In the genomic region with DNA sequence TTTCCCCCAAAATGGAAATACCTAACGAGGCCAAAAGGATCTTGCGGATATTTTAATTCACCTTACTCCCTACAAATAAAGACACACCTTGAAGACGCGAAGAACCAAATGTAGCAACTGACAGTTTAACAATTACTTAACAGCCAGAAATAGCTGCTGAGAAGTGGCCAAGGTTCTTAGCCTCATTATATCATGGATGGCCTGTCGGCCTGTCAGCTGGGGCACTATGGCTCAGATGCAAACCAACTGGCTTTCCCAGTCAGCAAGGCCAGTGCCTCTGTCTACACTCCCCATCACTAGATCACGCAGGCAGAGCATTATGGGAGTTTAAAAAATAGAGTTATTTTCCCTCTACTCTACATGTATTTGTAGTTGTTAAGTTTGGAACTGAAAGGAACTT, we compare ENCODE assay signal across 24 mouse cellular contexts.
"Had no signal": no experiment of that assay in that cellular context is flagged by ENCODE, and none has a peak within 500 bp of the region (broad histone marks: within the 10 kb centered on the region; RNA-seq: fewer than 3 reads in every experiment).

No protein-coding gene starts in this region.

- H3K36me3 ChIP-seq: limb, embryonic 10.5 days; limb, embryonic 13.5 days; liver, embryonic 12.5 days; liver, embryonic 15.5 days; lung, embryonic 15.5 days; midbrain, embryonic 10.5 days; midbrain, embryonic 13.5 days; neural tube, embryonic 13.5 days; stomach, embryonic 15.5 days had no signal

- DNase-seq: kidney, adult 9 months; kidney, postnatal 25 days; liver; lung, adult 18-20 months; lung, postnatal 10 days; lung, postnatal 36 days; retina, postnatal 1 day; right cerebral cortex, postnatal 25 days; spleen, adult 18-20 months; thymus, adult 2 months; thymus, postnatal 14 days; thymus, postnatal 4 days had no signal

- H3K4me1 ChIP-seq: limb, embryonic 10.5 days; limb, embryonic 13.5 days; liver, embryonic 12.5 days; liver, embryonic 15.5 days; midbrain, embryonic 10.5 days; midbrain, embryonic 13.5 days; stomach, embryonic 15.5 days had no signal

- H3K4me2 ChIP-seq: limb, embryonic 13.5 days; liver, embryonic 12.5 days; liver, embryonic 15.5 days; lung, embryonic 15.5 days; midbrain, embryonic 13.5 days; neural tube, embryonic 13.5 days; stomach, embryonic 15.5 days had no signal

- H3K27me3 ChIP-seq: limb, embryonic 13.5 days; liver, embryonic 12.5 days; liver, embryonic 15.5 days; lung, embryonic 15.5 days; midbrain, embryonic 13.5 days; neural tube, embryonic 13.5 days; stomach, embryonic 15.5 days had no signal

- ATAC-seq: liver, embryonic 12.5 days; midbrain, embryonic 13.5 days; midbrain, embryonic 16.5 days had no signal

- H3K4me3 ChIP-seq: limb, embryonic 10.5 days; limb, embryonic 13.5 days; liver, embryonic 12.5 days; liver, embryonic 15.5 days; lung, embryonic 15.5 days; megakaryocyte, embryonic 14.5 days; midbrain, embryonic 10.5 days; midbrain, embryonic 13.5 days; myocyte; neural tube, embryonic 13.5 days; stomach, embryonic 15.5 days had no signal

- H3K27ac ChIP-seq: limb, embryonic 10.5 days; limb, embryonic 13.5 days; liver, embryonic 12.5 days; liver, embryonic 15.5 days; lung, embryonic 15.5 days; midbrain, embryonic 10.5 days; midbrain, embryonic 13.5 days; neural tube, embryonic 13.5 days; stomach, embryonic 15.5 days had no signal

- H3K9ac ChIP-seq: limb, embryonic 13.5 days; liver, embryonic 12.5 days; liver, embryonic 15.5 days; lung, embryonic 15.5 days; midbrain, embryonic 13.5 days; neural tube, embryonic 13.5 days; stomach, embryonic 15.5 days had no signal

- H3K9me3 ChIP-seq: limb, embryonic 10.5 days; liver, embryonic 12.5 days; liver, embryonic 15.5 days; lung, embryonic 15.5 days; midbrain, embryonic 10.5 days; neural tube, embryonic 13.5 days; stomach, embryonic 15.5 days had no signal
